In the genomic region with DNA sequence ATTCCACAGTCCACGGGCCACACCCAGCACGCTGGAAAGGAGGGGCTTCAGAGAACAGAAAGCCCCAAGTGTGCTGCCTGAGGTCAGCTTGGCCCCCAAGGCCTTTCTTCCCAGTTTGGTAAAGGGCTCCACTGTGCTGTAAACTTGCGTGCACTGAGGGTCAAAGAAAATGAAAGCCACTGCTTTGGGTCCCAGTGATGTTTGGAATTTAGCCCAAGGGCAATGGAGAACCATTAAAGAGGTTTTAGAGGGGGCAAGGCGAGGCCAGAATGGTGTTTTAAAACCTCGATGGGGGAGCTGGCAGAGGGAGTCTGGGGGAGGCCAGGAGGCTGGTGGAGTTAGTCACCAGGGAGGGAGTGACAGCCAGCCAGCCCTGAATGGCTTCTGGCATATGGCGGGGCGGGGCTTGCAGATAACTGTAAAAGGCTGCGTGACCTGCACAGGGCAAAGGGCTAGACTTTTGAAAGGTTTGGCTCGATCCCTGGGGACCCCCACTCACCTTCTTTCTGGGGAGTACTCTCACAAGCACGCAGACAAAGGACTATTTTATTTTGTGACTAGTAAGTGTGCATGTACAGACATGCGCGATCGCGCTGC, we compare ENCODE assay signal across 10 mouse cellular contexts. TPM values are rescaled to one million over a fixed set of nuclear protein-coding genes. Genes with fewer than 3 reads are reported as not detected.
DNase-seq lines count a peak whose midpoint lies in the region; ATAC-seq and TF ChIP-seq lines count a peak whose summit lies in the region.
"Had no signal": no experiment of that assay in that cellular context is flagged by ENCODE, and none has a peak within 500 bp of the region (broad histone marks: within the 10 kb centered on the region; RNA-seq: fewer than 3 reads in every experiment).

No protein-coding gene starts in this region.

- peak; percentile 57; the same call in 1 of the 2 replicates for ATAC-seq in limb, embryonic 12.5 days (ENCODE audit: insufficient number of reproducible peaks, insufficient read depth, low FRiP score, low TSS enrichment, low read depth)
- peak; percentile 61; the same call in 1 of the 2 replicates for ATAC-seq in neural tube, embryonic 14.5 days (ENCODE audit: low read depth)

- no peak for TF ChIP-seq CTCF in kidney, adult 2 months (conservative IDR thresholded peaks at IDR 0.05; ENCODE audit: insufficient read depth, insufficient read length, low read depth, low read length)

- no peaks in the 10 kb centered on the region for H3K36me3 ChIP-seq in kidney, adult 2 months (ENCODE audit: control insufficient read depth, insufficient read depth, low read length)
- H3K36me3 ChIP-seq in limb, embryonic 12.5 days, result no peaks in the 10 kb centered on the region
- no peaks in the 10 kb centered on the region for H3K36me3 ChIP-seq in neural tube, embryonic 14.5 days (ENCODE audit: control insufficient read depth, insufficient read depth, low read length)
- H3K36me3 ChIP-seq: embryonic facial prominence, embryonic 15.5 days; G1E had no signal

- no peak for TF ChIP-seq POLR2A in kidney, adult 2 months (IDR thresholded peaks at IDR 0.05; ENCODE audit: low read depth, low read length)

- H3K27me3 ChIP-seq in kidney, adult 2 months (replicated peaks; ENCODE audit: control insufficient read depth, insufficient read depth, low read length), result no peaks in the 10 kb centered on the region
- peaks cover 5% of the 10 kb centered on the region; the same call in 1 of the 2 replicates for H3K27me3 ChIP-seq in limb, embryonic 12.5 days
- no peaks in the 10 kb centered on the region for H3K27me3 ChIP-seq in neural tube, embryonic 14.5 days (ENCODE audit: control insufficient read depth, insufficient read depth, low read length)
- H3K27me3 ChIP-seq: embryonic facial prominence, embryonic 15.5 days had no signal

- H3K4me2 ChIP-seq in limb, embryonic 12.5 days, result peak overlapping the region; percentile 19
- no peak overlapping the region; the same call in 1 of the 2 replicates for H3K4me2 ChIP-seq in neural tube, embryonic 14.5 days (ENCODE audit: low read depth, low read length)
- H3K4me2 ChIP-seq: embryonic facial prominence, embryonic 15.5 days had no signal

- no peak overlapping the region for H3K9ac ChIP-seq in limb, embryonic 12.5 days (replicated peaks)
- no peak overlapping the region for H3K9ac ChIP-seq in neural tube, embryonic 14.5 days (replicated peaks; ENCODE audit: low read depth, low read length)
- H3K9ac ChIP-seq: embryonic facial prominence, embryonic 15.5 days had no signal

- 65% methylated on average over 14 of the region's 14 CpGs for WGBS in kidney, adult 2 months
- 38% methylated on average over 14 of the region's 14 CpGs for WGBS in limb, embryonic 12.5 days
- 41% methylated on average over 14 of the region's 14 CpGs for WGBS in neural tube, embryonic 14.5 days

- no peaks in the 10 kb centered on the region for H3K4me1 ChIP-seq in kidney, adult 2 months (ENCODE audit: control insufficient read depth, insufficient read depth, low read length)
- peaks cover 34% of the 10 kb centered on the region for H3K4me1 ChIP-seq in limb, embryonic 12.5 days (replicated peaks)
- H3K4me1 ChIP-seq in neural tube, embryonic 14.5 days (ENCODE audit: control insufficient read depth, insufficient read depth, low read length), result peaks cover 13% of the 10 kb centered on the region

- peaks cover 12% of the 10 kb centered on the region for H3K9me3 ChIP-seq in limb, embryonic 12.5 days
- H3K9me3 ChIP-seq in neural tube, embryonic 14.5 days (ENCODE audit: control insufficient read depth, low read length), result no peaks in the 10 kb centered on the region
- H3K9me3 ChIP-seq: embryonic facial prominence, embryonic 15.5 days; G1E had no signal

- H3K27ac ChIP-seq in kidney, adult 2 months (ENCODE audit: insufficient read depth, low read depth, low read length), result no peak overlapping the region
- peak overlapping the region; percentile 35 for H3K27ac ChIP-seq in limb, embryonic 12.5 days
- peak overlapping the region; percentile 2; the same call in 1 of the 2 replicates for H3K27ac ChIP-seq in neural tube, embryonic 14.5 days (ENCODE audit: low read depth, low read length)
- H3K27ac ChIP-seq: embryonic facial prominence, embryonic 15.5 days had no signal

- DNase-seq in kidney, postnatal 4 days, result peak; percentile 41 to 49
- DNase-seq in kidney, adult 2 months, result no peak
- DNase-seq in embryo, embryonic 11 days, result peak; percentile 73
- no peak for DNase-seq in gastrocnemius, postnatal 10 days
- no peak for DNase-seq in adrenal gland, adult 8-10 months
- DNase-seq in right cerebral cortex, postnatal 36 days (ENCODE audit: low spot score in 2 of 2), result no peak

- no peak overlapping the region for H3K4me3 ChIP-seq in kidney, adult 2 months (ENCODE audit: insufficient read depth, low read depth, low read length)
- 0 out of 2 replicates have a peak overlapping the region, but pooled peaks have one; percentile 9 for H3K4me3 ChIP-seq in limb, embryonic 12.5 days (replicated peaks)
- H3K4me3 ChIP-seq in neural tube, embryonic 14.5 days (ENCODE audit: low read depth, low read length), result no peak overlapping the region
- H3K4me3 ChIP-seq: embryonic facial prominence, embryonic 15.5 days had no signal

RNA-seq across cellular contexts. Expression of gene Eya2, which starts 47.2 kb away (rescaled TPM):
- 7.7 and 8.2 TPM in 2 replicates for polyA plus RNA-seq in kidney, adult 2 months (2012; rRNA removed)
- polyA plus RNA-seq in limb, embryonic 12.5 days (2016; fragmentation: Nextera tagmentation; extraction: Ambion mirVana), result 9.7 and 11.2 TPM in 2 replicates
- polyA plus RNA-seq in neural tube, embryonic 14.5 days (2014; fragmentation: Nextera tagmentation; extraction: Ambion mirVana), result 4.7 and 6.9 TPM in 2 replicates
- 1 to 10 TPM; 4.9 to 5.4 TPM for total RNA-seq in gastrocnemius, postnatal 10 days (2021)
- total RNA-seq in adrenal gland, adult 8-10 months (2022), result 1 to 10 TPM; 2.1 to 5.0 (median 3.9) TPM
- total RNA-seq: G1E had no signal
- polyA plus RNA-seq: G1E had no signal

Comparison
In these comparisons a context has a peak if more than half of its experiments do, and no peak if none do; other contexts are left out.
1. DNase-seq: peak in kidney, postnatal 4 days (2 of 2) and embryo, embryonic 11 days (single experiment); none in kidney, adult 2 months (single experiment), gastrocnemius, postnatal 10 days (single experiment), adrenal gland, adult 8-10 months (single experiment) and right cerebral cortex, postnatal 36 days (0 of 2).